Mouse (Mus musculus) C2C12 (cell line): ENCODE measurements at regions not wholly inside any gene's neighbourhood (a gene's known extent, or its start where the extent isn't known, plus 50 kb on each side); places are given as distances from the start of the nearest gene placed in this dataset.

Experiments used
- H3K27me3 ChIP-seq: one replicate; pipeline ENCODE4 v1.6.1; 2011; ENCODE audit not compliant: control insufficient read depth, insufficient read depth, insufficient read length
- H3K36me3 ChIP-seq: one replicate; pipeline ENCODE4 v1.6.1; 2011; ENCODE audit not compliant: control insufficient read depth, insufficient read depth
- H3K4me3 ChIP-seq: one replicate; pipeline ENCODE4 v1.5.1; 2011; ENCODE audit warnings: mild to moderate bottlenecking, control low read depth; ENCODE audit not compliant: poor library complexity, insufficient read depth, severe bottlenecking
- H3K79me2 ChIP-seq: one replicate; pipeline ENCODE4 v1.6.1; 2011; ENCODE audit not compliant: control insufficient read depth, insufficient read depth
- H3K79me3 ChIP-seq: one replicate; pipeline ENCODE4 v1.6.1; 2011; ENCODE audit warnings: low read depth, control low read depth
- H3ac ChIP-seq: one replicate; pipeline ENCODE3; 2011; ENCODE audit warnings: low read depth; ENCODE audit not compliant: control insufficient read depth, insufficient read length
- CEBPB ChIP-seq: IDR thresholded peaks from one replicate; pipeline ENCODE4 v1.6.1; 2011; ENCODE audit warnings: low read depth, mild to moderate bottlenecking, control low read depth, moderate library complexity
- CTCF ChIP-seq: IDR thresholded peaks from one replicate; pipeline ENCODE4 v1.5.1; 2011; ENCODE audit not compliant: control insufficient read depth, insufficient read depth, insufficient read length
- FOSL1 ChIP-seq: IDR thresholded peaks from one replicate; pipeline ENCODE4 v1.8.0; 2011; ENCODE audit warnings: mild to moderate bottlenecking, low read length; ENCODE audit not compliant: poor library complexity, insufficient read depth, severe bottlenecking
- MAX ChIP-seq: IDR thresholded peaks from one replicate; pipeline ENCODE4 v1.6.1; 2011; ENCODE audit warnings: mild to moderate bottlenecking, control low read depth
- MYOD1 ChIP-seq: IDR thresholded peaks from one replicate; pipeline ENCODE4 v1.6.1; 2011; ENCODE audit warnings: low read depth; ENCODE audit not compliant: control insufficient read depth, insufficient read length
- MYOG ChIP-seq: IDR thresholded peaks from one replicate; pipeline ENCODE4 v1.6.1; 2011; ENCODE audit not compliant: control insufficient read depth, insufficient read length; ENCODE audit errors: extremely low read depth
- USF1 ChIP-seq: IDR thresholded peaks from one replicate; pipeline ENCODE4 v1.6.1; 2011; ENCODE audit warnings: low read depth, mild to moderate bottlenecking, control low read depth, moderate library complexity

DNA sequence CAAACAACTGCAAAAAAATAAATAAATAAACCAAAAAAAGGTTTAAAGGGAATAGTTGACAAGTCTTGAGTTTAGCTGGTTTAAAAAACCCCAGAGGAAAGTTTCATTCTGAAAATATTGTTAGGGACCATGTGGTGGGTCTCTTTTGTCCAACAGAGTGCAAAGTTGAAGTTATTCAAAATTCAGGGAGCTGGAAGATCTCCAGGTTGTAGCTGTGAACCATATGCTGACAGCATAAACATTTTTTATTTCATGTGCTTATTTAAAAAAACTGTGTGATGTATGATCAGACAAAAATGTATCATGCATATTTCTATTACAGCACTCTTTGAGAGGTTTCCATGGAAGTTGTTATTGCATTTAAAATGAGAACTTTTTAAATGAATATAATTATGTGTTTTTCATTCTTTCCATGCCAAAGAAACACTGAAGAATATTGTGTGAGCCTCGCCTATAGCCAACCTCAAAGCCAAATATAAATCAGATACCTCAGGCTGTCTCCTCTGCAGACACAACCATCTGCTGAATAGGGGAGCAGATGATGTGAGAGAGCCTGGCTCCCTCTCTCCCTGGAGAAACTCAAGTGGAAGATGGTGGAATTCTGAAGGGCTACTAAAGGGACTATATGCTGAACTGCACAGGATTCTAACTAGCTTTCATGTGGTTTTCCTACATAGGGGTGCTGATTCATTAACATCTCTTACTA, 413.4 kb upstream of the Impad1 start:
- Histone ChIP-seq H3K27me3 (no peaks in the 10 kb centered on the region), H3K79me2 (no peaks in the 10 kb centered on the region), H3K79me3 (no peaks in the 10 kb centered on the region), H3K4me3 (no peak overlapping the region), H3K36me3 (no peaks in the 10 kb centered on the region), H3ac (no peak overlapping the region)
- no peak for TF ChIP-seq USF1
- TF ChIP-seq MYOD1, result no peak
- no peak for TF ChIP-seq MYOG
- TF ChIP-seq FOSL1, result no peak
- TF ChIP-seq CTCF, result no peak
- TF ChIP-seq MAX, result no peak
- TF ChIP-seq CEBPB, result no peak

DNA sequence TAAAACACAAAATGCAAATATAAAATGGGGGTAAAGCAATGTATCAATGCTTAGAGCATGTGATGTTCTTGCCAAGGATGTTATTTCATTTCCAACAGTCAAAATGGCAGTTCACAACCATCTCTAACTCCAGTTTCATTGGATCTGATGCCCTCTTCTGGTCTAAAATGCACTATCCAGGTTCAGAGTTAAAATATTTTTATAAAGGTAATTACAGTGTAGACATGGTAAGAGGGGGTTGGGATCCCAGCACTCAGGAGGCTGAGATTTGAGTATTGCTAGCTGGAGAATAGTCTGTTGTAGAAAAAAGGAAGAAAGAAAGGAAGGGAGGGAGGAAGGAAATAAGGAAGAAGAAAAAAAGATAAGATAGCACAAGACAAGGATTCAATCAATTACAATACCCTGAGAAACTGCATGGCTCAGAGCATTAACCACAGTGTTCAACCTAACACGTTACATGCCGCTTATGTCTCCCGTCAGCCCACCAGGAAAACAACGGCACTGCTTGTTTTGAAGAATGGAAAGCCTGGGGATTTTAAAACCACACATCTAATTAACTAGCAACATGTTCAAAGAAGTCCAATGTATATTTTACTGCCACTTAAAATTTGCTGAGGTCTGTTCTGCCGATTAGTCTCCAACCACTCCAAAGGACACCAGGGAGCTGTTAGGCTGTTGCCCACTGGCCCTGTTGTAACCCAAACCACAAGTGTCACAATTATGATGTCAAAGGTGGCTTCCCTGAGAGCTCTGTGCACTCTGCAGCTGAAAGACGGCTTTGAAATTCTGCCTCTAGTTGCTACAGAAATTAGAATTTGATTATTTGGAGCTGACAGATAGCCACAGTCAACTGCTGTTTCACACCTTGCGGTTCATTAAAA, 412.4 kb upstream of the Impad1 start:
- TF ChIP-seq FOSL1, result no peak
- H3K36me3 ChIP-seq, result no peaks in the 10 kb centered on the region
- no peak overlapping the region for H3K4me3 ChIP-seq
- H3K79me2 ChIP-seq, result no peaks in the 10 kb centered on the region
- H3K79me3 ChIP-seq, result no peaks in the 10 kb centered on the region
- no peaks in the 10 kb centered on the region for H3K27me3 ChIP-seq
- H3ac ChIP-seq, result no peak overlapping the region

GRCm38 (mm10) chr4:5194272-5194671, 401.1 kb upstream of the Impad1 start:
- Histone ChIP-seq H3K79me2 (no peaks in the 10 kb centered on the region), H3K36me3 (no peaks in the 10 kb centered on the region), H3K27me3 (no peaks in the 10 kb centered on the region), H3K4me3 (no peak overlapping the region), H3ac (no peak overlapping the region), H3K79me3 (no peaks in the 10 kb centered on the region)
- TF ChIP-seq USF1, result no peak
- no peak for TF ChIP-seq MYOG
- no peak for TF ChIP-seq MYOD1
- TF ChIP-seq CEBPB, result no peak
- TF ChIP-seq MAX, result no peak
- no peak for TF ChIP-seq FOSL1
- TF ChIP-seq CTCF, result no peak

DNA sequence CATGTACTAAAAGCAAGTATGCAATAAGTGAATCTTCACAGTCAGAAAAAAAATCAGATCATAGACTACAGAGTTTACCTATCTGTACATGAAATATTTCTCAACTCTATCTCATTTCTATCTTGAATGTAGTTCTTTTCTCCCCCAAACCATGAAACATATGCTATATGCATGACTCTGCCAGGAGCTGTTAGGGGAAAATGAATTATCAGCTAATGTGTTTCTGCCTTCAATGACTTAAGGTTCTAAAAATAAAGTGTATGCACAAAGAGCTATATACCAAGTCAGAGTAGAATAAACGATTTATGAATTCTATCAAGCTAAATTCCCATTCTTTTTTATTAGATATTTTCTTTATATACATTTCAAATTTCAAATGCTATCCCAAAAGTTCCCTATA, 388.4 kb upstream of the Impad1 start:
- Histone ChIP-seq H3K27me3 (no peaks in the 10 kb centered on the region), H3K79me2 (no peaks in the 10 kb centered on the region), H3K36me3 (no peaks in the 10 kb centered on the region), H3K4me3 (no peak overlapping the region), H3ac (no peak overlapping the region), H3K79me3 (no peaks in the 10 kb centered on the region)
- TF ChIP-seq USF1 (no peak), MAX (no peak), CEBPB (no peak), MYOD1 (no peak), MYOG (no peak), CTCF (no peak), FOSL1 (no peak)

GRCm38 (mm10) chr4:5178991-5179693, 386.0 kb upstream of the Impad1 start:
- TF ChIP-seq CEBPB (no peak), MYOD1 (no peak), FOSL1 (no peak), CTCF (no peak), MYOG (no peak)

More at GRCm38 (mm10) chr4:5178991-5179693, 386.0 kb upstream of the Impad1 start:
- Histone ChIP-seq H3K27me3 (no peaks in the 10 kb centered on the region), H3K4me3 (no peak overlapping the region), H3K79me2 (no peaks in the 10 kb centered on the region), H3K79me3 (no peaks in the 10 kb centered on the region), H3ac (no peak overlapping the region), H3K36me3 (no peaks in the 10 kb centered on the region)
